Mouse (Mus musculus): ENCODE measurements around the gene Kank3.

Gene Kank3

DNA sequence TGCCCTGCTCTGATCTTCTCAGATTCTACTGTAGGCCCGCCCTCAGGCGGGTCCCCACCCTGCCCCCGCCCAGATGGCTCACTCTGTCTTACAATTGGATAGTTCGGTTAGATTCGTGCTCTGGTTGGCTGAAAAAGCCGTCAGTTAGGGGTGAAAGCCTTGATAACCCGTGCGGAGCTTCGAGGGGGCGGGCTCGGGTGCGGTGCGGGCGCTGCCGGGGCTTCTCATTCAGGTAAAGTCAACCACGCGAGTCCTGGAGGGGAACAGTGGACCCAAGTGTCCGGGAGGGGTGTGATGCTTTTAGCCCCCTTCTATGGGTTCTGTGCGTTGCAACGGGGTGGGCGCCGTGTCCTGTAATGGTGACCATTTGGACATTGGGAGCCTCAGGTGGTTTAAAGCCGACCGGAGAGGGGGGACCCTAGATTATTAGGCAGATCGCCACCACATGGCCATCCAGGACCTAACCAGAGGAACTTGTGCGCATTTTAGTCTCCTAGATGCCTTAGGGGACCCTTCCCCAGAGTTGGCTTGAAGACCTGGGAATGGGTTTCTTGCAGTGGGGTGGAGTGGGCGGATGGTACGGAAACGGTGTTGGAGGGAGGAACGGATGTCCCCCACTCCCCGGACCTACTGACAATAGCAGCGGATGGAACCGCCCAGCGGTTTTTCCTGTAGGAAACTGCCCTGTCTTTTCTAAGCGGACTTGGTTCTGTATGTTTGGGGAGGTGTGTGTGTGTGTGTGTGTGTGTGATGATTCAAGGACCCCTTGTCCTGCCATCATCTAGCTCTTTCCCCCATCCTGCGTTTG, at the start of gene Kank3:
TSS of gene Kank3 (plus strand) at position 186 of the 808 bp plus-strand sequence.
- DNase-seq (ENCODE audit: low spot score) = peak; percentile 84

DNA sequence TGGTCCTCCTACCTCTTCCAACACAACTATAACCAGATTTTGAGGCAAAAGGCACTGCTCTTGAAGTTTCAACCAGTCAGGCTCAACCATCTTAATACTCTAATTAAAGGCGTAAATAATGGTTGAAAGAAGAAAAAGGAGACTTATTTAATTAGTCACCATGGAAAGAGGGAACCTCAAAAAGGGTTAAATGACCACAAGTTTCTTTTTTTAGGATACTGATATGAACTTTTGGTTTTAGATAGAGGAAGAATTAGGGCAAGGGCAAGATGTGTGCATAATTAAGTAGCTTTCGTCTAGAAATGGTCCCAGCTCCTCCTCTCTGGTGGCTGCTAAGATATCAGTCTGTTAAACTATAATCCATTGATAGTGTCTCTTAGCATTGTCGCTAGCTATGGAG, 43.9 kb upstream of the Kank3 start:
- no peak for DNase-seq (ENCODE audit: low spot score)

- no peak for DNase-seq (ENCODE audit: low spot score)
Measured at GRCm38 (mm10) chr17:33771617-33772016, 38.7 kb upstream of the Kank3 start.

- DNase-seq (ENCODE audit: low spot score) = no peak
Measured at GRCm38 (mm10) chr17:33773426-33773825, 36.9 kb upstream of the Kank3 start.

DNA sequence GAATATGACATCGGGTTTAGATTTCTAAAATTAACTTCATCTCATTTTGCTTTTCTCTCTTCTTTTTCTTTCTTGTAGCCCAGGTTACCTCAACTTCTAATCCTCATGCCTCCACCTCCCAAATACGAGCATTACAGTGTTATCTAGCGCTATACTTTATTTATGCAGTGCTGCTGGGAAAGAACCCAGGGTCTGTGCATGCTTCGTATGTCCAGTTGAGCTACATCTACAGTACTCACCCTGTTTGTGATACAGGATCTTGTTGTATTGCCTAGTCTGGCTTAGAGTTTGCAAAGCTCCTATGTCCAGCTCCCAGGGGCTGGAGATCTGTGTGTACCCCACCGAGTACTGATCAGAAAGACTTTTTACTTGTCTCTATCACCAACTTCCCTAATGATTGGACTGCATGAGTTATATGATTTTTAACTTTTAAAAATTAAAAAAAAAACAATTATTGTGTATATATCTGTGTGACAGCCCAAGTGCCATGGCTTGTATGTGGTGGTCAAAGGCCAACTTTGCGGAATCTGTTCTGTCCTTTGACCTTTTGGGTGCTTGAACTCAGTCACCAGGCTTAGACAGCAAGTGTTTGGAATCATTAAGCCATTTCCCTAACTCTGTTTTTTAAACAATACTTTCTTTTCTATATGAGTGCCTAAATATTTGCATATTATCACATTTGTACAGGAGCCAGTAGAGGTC, 36.3 kb upstream of the Kank3 start:
- no peak for DNase-seq (ENCODE audit: low spot score)

DNA sequence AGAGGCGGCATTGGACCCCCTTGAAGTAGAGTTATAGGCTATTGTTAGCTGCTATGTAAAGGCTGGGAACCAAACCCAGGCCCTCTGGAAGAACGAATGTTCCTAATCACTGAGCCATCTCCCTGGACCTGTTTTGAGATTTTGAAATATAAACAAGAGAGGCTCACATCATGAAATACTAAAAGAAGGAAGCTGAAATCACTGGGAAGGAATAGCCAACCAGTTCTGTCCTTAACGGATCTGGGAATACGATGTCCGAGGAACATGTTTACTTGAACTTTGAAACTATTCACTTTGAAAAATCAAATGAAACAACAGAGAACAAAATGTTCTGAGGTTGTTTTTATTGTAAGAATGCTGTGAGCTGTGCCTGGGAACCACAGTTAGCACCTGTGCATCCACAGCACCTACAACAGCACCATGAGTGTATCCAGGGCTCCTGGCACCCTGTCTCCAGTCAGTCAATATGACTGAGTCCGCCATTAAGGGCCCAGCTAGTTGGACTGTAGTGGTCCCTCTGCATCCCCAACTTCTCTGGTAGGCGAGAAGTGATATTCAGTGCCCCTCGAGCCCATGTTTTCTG, 35.7 kb upstream of the Kank3 start:
- DNase-seq (ENCODE audit: low spot score) = no peak

GRCm38 (mm10) chr17:33775287-33775686, 35.0 kb upstream of the Kank3 start:
- DNase-seq (ENCODE audit: low spot score) = no peak

DNA sequence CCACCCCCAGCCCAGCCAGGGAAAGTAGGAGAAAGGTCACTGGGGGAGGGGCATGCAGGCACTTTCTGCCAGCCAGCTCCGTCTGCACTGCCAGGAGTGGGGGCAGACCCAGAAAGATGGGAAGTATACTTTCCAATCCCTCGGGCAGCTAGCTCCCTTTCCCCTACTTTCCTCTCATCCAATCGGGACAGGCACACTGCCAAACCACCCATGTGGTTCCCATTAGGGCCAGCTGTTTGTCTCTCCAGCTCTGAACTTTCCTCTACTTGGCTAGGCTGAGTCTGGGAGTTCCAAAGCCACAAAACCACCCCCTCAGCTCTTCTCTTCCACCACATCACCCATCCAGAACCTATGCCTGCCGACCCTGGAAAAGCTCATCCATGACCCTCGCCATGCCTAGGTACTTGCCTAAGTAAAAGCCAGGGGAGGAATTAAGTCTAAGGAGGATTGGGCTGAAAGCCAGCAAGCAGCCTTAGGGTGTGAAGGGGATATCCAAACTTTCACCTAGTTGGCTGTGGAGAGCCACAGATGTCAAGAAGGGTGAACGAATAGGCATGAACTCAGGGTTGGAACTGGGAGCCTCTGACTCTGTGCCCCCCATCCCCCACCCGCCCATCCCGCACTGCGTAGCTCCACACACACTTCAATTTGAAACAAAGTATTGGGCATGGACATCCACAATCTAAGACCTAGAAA, 30.9 kb upstream of the Kank3 start:
- peak; percentile 65 for DNase-seq (ENCODE audit: low spot score)

GRCm38 (mm10) chr17:33779967-33780295, 30.4 kb upstream of the Kank3 start:
- no peak for DNase-seq (ENCODE audit: low spot score)

DNA sequence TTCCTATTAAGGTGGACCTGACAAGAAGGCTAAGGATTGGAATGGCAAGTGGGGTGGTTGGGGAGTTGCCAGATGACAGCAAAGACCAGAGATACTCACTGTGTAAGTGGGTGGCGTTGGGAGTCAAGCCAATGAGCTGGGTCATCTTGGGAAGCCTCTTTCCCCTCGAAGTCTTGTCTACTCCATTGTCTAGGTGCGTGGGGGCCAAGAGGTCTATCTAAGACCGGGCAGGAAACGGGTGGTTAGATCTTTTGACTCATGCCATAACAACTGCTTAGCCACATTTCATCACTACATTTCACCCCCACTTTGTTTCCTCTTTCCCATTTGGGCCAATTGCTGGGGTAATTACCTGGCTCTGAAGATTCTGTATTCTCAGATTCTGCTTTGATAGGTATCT, 29.9 kb upstream of the Kank3 start:
- no peak for DNase-seq (ENCODE audit: low spot score)

DNA sequence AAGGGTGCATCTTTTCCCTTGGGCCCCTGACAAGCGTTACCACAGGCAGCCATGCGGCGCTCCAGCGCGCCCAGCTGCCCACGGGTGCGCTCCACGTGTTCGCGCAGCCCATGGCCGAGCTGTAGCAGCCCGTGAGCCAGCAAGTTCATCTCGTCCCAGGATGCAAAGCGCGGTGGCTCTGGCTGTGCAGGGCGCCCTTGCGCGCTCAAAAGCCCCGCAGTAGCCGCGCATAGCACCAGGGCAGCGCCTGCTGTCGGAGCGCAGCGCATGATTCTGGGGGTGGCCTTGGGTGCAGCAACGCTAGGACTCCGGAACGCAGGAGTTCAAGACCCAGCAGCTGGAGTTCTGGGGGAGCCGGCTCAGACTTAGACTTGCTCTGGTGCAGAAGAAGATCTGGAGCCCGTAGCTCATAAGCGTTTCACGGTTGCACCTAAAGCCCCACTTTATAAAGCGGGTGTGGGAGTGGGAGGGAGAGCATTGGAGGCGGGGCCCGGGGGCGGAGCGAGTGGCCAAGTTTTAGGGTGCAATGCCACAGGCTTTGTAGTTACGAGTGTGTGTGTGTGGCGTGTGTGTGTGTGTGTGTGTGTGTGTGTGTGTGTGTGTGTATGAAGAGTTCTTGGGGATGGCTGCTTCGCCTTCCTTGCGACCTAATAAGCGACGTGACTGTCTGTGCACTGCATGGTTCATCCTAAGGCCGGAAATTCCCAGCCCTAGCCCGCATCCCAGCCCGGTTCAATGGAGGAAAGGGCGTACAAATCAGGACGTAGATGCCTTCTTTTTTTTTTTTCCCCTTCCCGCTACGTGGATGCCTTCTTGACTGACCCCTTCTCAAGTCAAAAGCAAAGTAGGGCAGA, 29.0 kb upstream of the Kank3 start, which contains the start of gene Angptl4:
TSS of gene Angptl4 (minus strand) at position 707 of the 854 bp plus-strand sequence.
- DNase-seq (ENCODE audit: low spot score) = peak; percentile 25

- no peak for DNase-seq (ENCODE audit: low spot score)
Measured at GRCm38 (mm10) chr17:33782067-33782466, 28.3 kb upstream of the Kank3 start.

DNA sequence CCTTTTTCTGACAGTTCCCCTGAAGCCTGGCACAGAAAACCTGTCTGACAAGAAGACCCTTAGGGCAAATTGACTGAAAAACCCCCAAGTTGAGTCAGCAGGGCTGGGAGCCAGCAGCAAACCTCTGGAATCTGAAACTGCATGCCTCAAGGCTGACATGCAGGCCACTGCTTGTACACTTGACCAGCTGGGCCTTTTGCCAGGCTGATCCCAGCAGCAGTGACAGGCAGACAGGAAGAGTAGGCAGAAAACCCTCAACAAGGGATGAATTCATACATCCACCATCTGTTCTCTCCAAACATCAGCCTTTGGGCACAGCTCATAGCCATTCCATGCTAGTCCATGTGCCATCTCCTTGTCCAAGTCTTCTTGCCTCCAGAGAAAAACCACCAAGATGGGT, 26.9 kb upstream of the Kank3 start:
- DNase-seq (ENCODE audit: low spot score) = no peak

- no peak for DNase-seq (ENCODE audit: low spot score)
Measured at GRCm38 (mm10) chr17:33784939-33785338, 25.4 kb upstream of the Kank3 start.

DNA sequence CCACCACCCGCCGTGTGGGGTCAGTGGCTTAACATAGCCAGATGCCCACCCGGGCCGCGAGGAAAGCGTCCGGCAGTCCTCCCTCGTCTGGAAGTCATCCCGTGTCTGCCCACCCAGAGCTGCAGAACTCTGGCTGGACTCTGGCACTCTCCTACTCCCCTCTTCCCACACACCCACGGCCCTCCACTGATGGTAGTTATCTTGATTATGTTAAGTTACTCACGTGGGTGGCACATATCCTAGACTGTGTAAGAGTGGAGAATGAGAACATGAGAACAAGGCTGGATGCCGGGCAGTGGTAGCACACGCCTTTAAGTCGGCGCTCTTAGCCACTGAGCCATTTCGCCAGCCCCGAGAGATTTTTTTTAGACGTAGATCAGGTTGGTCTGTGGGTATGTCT, 23.9 kb upstream of the Kank3 start:
- no peak for DNase-seq (ENCODE audit: low spot score)

DNA sequence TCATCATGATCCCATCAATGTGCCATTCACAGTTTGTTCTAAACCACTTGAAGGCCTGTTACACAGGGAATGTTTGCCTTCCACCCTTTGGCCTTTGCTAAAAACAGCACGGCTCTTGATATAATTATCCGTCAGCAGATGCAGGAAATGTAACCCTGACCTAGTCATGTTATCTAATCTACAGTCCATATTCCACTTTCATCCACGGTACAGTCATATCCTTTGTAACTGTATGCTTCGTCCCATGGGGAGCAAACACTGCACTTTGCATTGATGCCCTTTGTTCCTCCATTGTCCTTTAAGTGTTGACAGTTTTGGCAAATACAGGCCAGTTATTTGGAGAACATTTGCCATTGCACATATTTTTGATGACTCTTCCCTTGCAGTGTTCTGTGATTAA, 21.6 kb upstream of the Kank3 start:
- DNase-seq (ENCODE audit: low spot score) = no peak

DNA sequence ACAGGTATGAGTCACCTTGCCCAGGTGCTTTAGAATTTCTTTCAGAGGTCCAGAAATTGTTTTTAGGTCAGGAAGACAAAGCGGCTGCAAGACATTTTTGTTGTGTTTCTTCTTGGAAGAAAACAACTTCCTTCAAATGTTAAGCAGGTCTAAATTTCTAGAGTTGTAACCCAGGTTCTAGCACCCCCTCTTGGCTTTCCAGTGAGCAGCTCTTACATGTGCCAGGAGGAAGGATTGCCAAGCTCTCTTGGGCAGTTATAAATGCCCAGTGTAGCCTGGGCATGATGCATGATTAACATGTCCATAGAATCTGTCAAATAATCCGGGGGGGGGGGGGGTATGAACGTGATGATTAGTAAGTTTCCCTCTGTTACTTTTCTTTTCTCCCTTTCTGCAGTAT, 12.0 kb upstream of the Kank3 start:
- no peak for DNase-seq (ENCODE audit: low spot score)

DNA sequence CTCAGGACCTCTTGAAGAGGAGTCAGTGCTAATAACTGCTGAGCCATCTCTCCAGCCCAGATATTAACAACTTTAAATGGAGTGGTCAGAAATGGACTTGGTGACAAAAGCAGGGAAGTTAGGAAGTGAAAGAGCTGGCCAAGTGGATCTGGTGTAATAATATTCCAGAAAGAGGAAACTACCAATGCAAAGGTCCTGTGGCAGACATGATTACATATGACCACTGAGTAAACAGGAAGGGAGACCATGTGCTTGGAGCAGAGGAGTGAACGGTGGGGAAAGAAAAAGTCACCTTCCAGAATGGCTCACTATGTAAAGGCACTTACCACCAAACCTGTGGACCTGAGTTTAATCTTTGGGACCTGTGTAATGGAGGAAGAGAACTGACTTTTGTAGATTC, 11.0 kb upstream of the Kank3 start:
- DNase-seq (ENCODE audit: low spot score) = no peak

DNA sequence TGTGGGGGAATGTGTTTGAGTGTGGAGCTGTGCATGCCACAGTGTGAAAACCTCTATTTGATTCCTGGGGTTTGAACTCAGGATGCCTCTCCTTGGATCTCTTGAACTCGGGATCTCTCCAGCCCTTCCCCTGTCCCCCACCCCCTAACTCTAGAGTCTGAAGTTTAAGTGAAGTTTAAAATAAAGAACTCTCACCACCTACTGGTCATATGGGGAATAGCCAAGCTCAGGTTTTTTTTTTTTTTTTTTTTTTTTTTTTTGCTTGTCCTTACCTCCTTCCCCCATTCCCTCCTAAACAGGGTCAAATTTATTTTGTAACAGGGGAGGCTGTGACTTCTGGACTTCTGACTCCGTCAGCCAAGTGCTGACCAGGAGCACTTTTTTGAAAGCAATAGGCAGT, 8.1 kb upstream of the Kank3 start:
- DNase-seq (ENCODE audit: low spot score) = no peak

DNA sequence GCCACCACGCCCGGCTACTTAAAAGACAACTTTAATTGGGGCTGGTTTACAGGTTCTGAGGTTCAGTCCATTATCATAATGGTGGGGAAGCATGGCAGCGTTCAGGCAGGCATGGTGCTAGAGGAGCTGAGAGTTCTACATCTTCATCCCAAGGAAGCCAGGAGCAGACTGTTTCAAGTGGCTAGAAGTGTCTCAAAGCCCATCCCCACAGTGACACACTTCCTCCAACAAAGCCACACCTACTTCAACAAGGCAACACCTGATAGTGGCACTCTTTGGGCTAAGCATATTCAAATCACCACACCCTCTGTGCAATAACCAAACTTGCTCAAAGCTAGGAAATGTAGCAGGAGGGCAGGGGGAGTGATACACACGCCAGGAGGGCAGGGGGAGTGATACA, 6.1 kb upstream of the Kank3 start:
- no peak for DNase-seq (ENCODE audit: low spot score)

DNA sequence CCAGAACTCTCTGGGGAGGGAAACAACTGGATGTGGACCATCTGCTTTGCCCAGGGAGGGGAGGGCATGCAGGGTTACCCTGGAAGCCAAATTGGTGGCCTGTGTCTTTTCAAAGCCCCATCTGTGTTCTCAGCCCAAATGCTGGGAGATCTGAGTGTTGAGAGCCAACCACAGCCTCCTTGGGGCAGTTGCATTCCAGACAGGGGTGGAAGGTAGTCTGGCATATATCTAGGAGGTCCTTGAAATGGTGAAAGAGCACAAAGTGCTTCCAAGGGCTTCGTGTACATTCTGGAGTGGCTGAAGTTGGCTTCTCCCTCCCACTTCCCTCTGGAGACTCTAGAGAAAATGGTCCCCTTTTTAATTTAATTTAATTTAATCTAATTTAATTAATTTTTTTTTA, 5.6 kb upstream of the Kank3 start:
- DNase-seq (ENCODE audit: low spot score) = no peak

Measured in left cerebral cortex, adult 11 months (tissue).